Mouse (Mus musculus): Measurements from ENCODE around the gene Dhps.

Gene Dhps

DNA sequence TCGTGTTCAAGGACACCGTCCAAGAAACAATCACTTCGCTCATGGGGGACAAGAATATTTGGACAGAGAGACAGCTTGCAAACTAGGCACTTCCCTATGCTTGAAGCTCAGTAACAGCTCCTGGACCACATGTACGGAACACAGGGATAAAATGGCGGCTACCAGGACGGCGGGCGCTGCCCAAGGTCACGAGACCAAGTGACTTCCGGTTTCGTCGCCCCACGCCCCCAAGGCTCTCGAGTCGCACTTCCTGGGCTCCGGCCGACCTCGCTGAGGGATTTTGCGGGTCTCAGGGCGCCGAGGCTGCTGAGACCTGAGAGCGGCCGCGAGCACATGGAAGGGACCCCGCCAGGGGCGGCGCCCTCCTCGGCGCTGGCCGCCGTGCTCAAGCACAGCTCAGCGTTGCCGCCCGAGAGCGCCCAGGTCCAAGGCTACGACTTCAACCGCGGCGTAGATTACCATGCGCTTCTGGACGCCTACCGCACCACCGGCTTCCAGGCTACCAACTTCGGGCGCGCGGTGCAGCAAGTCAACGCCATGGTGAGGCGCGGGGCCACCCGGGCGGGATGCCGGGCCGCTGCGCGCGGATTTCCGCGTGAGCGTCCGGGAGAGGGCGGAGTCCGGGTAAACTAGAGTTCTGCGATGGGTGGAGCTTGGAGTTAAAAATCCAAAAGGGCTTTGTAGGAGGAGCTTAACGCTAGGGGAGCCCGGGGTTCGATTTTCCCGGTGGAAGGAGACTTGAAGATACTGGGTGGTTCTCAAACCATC, at the start of gene Dhps:
Dhps (plus strand) TSS at position 244 of the 768 bp plus-strand sequence.
- DNase-seq (ENCODE audit: low spot score) = peak; percentile 69

GRCm38 (mm10) chr8:85023846-85024245, 47.7 kb upstream of the Dhps start:
- no peak for DNase-seq (ENCODE audit: low spot score)

GRCm38 (mm10) chr8:85025098-85025932, 46.2 kb upstream of the Dhps start, which contains the start of gene Asna1:
Asna1 (minus strand) TSS chr8:85025281.
- DNase-seq (ENCODE audit: low spot score) = peak; percentile 61

DNA sequence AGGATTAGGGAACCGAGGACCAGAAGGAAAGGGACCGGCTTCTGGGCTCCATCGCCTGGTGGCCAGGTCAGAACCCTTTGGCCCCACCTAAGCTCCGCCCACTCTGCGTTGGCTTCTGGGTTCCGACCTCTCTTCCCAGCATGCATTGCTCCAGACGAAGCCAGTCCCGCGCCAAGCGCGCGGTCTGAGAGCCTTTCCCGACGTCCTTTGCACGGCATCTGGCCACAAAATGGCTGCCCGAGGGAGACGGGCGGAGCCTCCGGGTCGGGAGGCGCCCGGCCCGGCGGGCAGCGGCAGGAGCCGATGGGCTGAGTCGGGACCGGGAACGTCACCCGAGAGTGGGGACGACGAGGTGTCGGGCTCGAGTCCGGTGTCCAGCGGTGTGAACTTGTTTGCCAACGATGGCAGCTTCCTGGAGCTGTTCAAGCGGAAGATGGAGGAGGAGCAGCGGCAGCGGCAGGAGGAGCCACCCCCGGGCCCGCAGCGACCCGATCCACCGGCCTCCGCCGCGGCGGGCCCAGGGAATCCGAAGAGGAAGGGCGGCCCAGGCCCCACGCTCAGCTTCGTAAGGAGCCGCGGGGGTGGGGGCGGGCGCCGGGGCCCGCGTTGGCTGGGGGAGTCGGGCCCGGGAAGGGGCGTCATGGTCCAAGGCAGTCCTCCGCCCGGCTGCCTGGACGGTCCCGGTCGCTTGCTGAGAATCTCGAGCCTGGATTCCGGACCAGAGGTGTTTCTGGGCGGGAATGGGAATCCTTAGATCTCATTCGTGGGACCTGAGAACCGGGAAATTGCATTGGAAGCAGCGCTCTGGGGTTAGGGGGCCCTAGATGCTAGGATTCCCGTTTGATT, 44.7 kb upstream of the Dhps start, which contains the start of gene Trir:
Trir (plus strand) TSS at position 154 of the 846 bp plus-strand sequence.
- peak; percentile 94 for DNase-seq (ENCODE audit: low spot score)

GRCm38 (mm10) chr8:85027516-85027855, 44.1 kb upstream of the Dhps start:
- DNase-seq (ENCODE audit: low spot score) = no peak

DNA sequence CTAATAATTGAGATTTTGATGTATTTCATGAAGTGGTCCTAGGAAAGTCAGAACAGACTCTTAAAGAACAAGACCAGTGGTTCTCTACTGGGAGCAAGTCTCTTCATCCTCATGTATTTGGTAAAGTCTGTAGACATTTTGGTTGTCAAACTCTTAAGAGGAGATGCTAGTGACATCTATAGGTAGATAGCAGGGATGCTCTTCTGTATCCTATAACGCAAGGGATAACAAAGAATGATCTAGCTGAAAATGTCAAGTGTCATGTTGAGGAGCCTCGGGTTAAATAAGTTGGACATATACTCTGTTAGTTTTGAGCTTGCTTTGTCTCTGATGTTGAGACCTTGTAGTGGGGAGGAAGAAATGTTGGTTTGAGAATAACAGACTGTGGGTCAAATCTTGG, 43.6 kb upstream of the Dhps start:
- no peak for DNase-seq (ENCODE audit: low spot score)

DNA sequence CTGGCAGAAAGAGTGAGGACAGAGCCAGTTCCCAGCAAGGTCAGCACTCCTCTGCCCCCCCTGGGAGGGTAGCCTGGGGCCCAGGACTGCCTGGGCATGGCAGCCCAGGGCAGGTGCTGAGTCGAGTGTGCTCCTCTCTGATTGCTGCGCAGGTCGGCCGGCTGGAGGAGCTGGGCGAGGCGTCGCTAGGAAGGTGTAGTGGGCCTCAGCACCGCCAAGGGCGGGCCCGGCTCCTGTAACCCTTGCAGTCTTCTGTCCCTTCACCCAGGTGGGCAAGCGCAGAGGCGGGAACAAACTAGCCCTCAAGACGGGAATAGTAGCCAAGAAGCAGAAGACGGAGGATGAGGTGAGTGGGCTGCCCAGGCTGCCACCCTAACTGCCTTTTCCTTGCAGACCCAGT, 42.3 kb upstream of the Dhps start:
- DNase-seq (ENCODE audit: low spot score) = no peak

- DNase-seq (ENCODE audit: low spot score) = no peak
Measured at GRCm38 (mm10) chr8:85032622-85033311, 38.8 kb upstream of the Dhps start.

DNA sequence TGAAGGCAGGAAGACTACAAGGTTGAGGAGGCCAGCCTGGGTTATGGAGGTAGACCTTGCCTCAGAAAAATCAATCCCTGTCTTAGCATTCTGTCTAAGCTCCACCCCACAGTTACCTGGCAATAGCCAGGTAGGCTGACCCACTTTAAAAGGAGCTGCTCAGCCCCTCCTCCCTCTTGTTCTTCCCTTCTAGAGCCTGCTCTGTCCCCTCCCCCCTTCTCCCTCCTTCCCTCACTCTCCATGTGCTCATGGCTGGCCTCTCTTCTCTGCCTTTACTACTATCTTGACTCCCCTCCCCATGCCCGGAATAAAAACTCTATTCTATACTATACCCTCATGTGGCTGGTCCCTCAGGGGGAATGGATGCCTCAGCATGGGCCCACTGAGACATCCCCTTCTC, 37.7 kb upstream of the Dhps start:
- DNase-seq (ENCODE audit: low spot score) = no peak

- peak; percentile 30 for DNase-seq (ENCODE audit: low spot score)
Measured at GRCm38 (mm10) chr8:85034764-85035163, 36.8 kb upstream of the Dhps start.

DNA sequence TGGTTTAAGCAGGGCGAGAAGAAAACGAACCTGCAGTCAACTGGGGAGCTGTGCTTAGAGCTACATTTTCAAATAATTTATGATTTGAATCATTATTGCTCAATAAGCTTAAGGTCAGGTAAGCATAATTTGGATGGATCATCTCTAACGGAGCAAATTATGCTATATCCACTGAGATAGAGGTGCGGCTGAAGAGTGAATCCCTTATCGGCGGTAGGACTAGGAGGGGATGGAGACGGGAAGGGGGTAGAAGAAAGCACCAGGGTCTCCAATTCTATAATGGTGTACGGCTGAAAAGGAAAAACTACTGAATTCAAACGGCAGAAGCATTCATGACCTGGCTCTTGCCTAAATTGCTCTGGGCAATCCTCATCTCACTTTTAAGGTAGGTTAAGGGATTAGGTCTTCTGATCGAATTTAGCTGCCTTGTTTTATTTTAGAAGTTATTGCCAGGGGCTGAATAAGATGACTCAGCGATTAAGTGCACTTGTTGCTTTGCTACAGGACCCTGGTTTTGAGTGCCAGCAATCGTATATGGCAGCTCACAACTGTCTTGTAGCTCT, 36.3 kb upstream of the Dhps start:
- no peak for DNase-seq (ENCODE audit: low spot score)

DNA sequence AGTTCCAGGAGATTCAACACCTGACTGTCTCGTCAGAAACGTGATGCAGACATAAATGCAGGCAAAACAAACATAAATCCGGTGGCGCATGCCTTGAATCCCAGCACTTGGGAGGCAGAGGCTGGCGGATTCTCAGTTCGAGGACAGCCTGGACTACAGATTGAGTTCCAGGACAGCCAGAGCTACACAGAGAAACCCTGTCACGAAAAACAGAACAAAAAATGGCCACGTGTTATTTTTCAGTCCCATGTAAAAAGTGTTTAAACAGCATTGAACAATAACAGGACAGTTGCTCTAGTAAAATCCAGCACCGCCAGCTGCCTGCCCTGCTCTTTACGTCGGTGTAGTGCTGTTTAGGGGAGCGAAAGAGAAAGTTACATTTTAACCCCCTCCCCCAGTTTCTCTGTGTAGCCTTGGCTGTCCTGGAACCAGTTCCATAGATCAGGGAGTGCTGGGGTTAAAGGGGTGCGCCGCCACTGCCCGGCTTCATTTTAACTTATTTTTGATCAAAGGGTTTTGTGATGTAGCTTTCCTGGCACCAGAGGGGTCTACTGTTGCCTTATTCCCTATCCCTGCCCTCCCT, 35.7 kb upstream of the Dhps start:
- no peak for DNase-seq (ENCODE audit: low spot score)

DNA sequence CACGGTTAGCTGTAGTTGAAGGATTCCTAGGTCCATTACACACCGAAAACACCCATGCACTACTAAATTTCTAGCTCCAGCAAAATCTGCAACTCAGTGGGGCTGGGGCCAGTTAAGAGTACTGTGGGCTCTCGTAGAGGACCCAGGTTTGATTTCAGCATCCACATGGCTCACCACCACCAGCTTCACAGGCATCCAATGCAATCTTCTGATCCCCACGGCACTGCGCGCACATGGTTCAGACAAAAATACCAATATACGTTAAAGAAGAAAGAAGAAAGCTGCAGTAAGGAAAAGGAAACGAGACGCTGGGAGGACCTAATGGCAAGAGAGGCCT, 35.2 kb upstream of the Dhps start:
- peak; percentile 61 for DNase-seq (ENCODE audit: low spot score)

GRCm38 (mm10) chr8:85036718-85037365, 34.7 kb upstream of the Dhps start, which contains the start of gene Tnpo2:
Tnpo2 (plus strand) TSS chr8:85036915.
- peak; percentile 84 for DNase-seq (ENCODE audit: low spot score)

- no peak for DNase-seq (ENCODE audit: low spot score)
Measured at GRCm38 (mm10) chr8:85037366-85037680, 34.2 kb upstream of the Dhps start.

GRCm38 (mm10) chr8:85037681-85038531, 33.7 kb upstream of the Dhps start:
- DNase-seq (ENCODE audit: low spot score) = peak; percentile 30

DNA sequence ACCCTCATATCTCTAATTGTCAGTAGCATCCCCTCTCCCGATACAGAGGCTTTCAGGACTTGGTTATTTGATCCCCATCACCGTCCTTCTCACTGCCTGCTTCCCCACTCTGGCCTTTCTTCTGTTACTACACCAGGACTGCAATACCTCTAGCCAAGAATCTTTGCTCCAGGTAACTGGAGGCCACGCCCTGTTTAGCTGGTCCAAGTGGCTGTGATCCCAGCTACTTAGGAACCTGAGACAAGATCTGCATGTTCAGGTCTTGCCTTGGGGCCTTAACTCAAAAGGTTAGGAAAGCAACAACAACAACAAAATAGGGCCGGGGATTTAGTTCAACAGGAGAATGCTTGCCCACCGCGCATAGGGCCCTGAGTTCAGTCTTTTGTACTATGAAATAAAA, 27.9 kb upstream of the Dhps start:
- no peak for DNase-seq (ENCODE audit: low spot score)

- DNase-seq (ENCODE audit: low spot score) = no peak
Measured at GRCm38 (mm10) chr8:85057367-85057766, 14.2 kb upstream of the Dhps start.

GRCm38 (mm10) chr8:85059879-85060616, 11.5 kb upstream of the Dhps start, which contains the start of gene Fbxw9:
Fbxw9 (plus strand) TSS chr8:85060055.
- DNase-seq (ENCODE audit: low spot score) = peak; percentile 72

Data from ovary, postnatal 10 days (tissue).